Mouse (Mus musculus) CD4-positive, CD25-positive, alpha-beta regulatory T cell, adult 4 months (primary cell): ENCODE measurements around the gene Sema6c. TPM values are rescaled to one million over a fixed set of nuclear protein-coding genes. Genes with fewer than 3 reads are reported as not detected.
"Not testable (repeated sequence)": the region's sequence is repeated elsewhere in the genome, so short reads cannot be mapped to it uniquely, and the experiment has no call there.

ENCODE experiments used
- ATAC-seq: one replicate; pipeline ENCODE4 v1.8.0; 2017
- polyA plus RNA-seq, 2 experiments: library from polyadenylated mRNA; unstranded; fragments of 100-300 nt; shearing (Covaris generic); gene quantifications; one replicate each; pipeline ENCODE4 v1.2.1; 2017

The Sema6c gene
- polyA plus RNA-seq, 2 experiments from 2014 or later, result 0.08 TPM; not detected in 1

DNA sequence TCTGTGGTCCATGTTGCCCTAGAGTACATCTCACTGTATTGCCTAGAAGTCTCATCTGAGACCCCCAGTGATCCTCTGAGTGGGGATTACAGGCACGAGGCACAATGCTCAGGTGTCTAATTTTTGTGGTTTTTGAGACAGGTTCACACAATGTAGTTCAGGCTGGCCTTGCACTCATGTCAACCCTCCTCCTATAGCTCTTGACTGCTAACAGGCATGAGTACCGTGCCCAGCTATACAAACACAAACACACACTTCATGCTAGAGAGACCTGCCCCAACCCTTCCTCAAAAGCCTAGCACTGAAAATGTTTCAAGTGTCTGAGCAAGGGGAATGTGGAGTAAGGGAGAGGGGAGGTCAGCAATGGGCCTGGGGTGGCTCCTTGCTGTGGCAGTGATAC is 25.8 kb downstream of the Sema6c start:
- no peak for ATAC-seq

DNA sequence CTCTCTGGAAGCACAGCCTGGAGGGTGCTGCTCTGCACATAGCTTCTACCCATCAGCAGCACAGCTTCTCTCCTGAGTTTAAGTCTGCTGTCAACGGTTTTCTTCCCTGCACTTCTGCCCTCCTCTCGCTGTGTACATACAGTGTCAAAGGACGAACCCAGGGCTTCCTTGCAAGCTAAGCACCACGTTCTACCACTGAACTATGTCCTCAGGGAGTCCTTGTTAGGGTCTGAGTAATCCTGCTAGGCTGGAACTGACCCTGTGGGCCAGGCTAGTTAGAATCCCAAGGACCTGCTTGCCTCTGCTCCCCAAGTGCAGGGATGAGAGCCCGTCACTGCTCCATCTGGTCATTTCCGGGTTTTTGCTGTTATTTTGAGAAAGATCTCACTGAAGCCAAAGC is 26.6 kb downstream of the Sema6c start:
- no peak for ATAC-seq

DNA sequence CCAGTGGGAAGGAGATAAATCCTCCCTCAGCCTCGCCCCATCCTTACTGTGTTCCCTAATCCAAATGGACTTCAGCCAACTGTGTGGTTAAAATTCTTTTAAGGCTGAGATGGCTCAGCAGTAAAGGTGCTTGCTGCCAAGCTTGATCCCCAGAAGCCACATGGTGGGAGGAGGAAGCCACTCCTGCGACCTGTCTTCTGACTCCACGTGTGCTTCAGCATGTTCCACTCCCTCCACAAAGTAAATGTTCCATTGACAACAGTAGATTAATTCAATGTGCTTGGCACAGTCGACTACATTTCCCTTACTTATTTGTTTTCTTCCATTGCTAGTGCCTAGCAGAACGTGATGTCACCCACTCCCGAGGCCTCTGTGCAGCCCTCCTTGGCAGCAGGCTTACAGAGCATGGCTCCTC is 34.5 kb downstream of the Sema6c start:
- no peak for ATAC-seq

DNA sequence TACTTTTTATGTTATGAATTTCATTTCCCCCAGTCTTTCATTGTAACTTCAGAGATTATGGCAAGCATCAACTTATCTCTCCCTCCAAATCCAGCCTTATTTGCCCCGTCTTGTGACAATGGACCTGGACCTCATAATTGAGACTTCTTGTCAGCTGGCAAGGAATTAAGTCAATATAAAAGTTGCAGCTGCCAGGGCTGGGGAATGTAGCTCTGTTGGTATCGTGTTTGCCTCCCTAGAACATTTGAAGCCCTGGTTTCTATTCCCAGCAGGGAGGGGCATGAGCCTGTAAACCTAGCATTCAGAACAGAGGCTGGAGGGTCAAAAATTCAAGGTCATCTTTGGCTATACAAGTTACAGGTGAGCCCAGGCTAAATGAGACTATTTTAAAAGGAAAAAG is 35.5 kb downstream of the Sema6c start:
- no peak for ATAC-seq

DNA sequence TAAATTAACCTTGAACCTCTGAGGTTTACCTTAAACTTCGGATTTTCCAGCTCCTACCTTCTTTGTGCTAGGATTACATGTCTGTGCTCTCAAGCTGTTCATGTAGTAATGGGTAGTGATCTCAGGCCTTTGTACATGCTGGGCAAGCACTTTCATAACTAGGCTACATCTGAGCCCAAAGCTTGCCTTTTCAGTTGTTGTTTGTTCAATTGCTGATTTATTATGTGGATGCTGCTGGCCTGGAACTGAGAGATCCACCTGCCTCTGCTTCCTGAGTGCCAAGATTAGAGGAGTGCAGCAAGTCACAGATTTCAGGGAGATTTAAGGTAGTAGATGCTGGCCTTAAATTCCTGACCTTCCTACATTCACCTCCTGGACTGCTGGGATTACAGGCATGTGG is 38.8 kb downstream of the Sema6c start:
- no peak for ATAC-seq

DNA sequence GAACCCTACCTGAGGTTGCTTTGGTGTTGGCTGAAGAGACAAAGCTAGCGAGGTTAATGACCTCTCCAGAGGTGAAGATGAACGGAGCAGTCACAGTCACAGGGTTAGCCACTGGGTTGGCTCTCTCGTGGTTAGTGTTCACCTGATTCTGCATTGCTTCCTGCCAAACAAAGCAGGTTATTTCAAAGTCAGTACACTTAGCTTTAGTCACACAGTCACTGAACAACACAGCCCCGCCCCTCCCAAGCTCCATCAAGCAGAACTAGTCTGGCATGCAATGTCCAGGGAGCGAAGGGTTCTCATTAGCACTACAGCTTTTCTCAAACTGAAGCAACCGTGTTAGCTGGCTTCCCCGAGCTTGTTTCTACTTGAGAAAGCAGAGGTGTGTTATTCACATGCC is 39.9 kb downstream of the Sema6c start:
- no peak for ATAC-seq

DNA sequence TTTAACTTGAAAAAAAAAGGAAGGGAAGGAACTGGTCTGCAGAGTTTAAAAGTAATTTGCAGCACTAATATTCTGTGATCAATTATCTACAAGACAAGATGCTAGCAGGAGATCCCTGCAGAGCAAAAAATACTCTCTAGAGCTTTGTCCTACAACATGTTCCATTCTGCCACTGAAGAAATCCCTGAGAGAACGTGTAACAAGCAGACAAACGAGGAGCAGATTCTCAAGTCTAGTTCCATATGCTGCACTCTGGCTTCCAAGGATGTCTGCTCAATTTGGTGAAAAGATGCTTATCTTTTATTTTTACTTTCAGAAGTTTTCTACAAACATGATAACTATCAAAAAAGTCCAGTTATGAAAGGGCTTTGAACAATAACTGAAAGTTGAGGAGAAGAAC is 40.3 kb downstream of the Sema6c start:
- ATAC-seq, result no peak

DNA sequence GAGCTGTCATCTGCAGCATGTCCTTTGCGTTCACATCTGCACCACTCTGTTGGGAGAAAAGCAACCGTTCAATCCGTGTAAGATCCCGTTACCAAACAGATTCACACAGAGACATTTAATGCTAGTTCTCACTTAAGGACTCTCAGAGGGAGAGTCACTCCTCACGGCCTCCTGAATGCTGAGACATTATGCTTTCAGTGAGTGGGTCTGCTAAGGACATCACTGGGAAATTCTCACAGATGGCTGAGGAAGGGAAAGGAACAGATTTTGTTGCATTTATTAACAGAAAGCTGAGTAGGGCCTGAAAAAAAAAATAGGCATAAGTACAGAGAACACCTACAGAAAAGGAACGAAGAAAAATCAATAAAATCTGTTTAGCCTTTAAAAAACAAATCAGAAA is 43.6 kb downstream of the Sema6c start:
- no peak for ATAC-seq

DNA sequence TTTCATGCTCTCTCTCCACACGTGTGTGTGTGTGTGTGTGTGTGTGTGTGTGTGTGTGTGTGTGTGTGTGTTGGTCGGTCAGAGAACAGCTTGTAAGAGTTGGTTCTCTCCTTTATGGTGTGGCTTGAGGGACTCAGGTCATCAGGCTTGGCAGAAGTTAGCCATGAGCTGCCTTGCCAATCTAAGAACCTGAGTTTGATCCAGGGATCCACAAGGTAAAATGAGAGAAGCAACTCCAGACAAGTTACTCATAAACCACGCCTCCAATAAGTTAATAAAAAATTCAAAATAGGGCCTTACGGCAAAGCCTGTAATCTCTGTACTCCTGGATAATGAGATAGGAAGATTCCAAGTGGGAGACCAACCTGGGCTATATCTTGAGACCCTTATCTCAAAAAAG is 48.0 kb downstream of the Sema6c start:
- ATAC-seq, result no peak

DNA sequence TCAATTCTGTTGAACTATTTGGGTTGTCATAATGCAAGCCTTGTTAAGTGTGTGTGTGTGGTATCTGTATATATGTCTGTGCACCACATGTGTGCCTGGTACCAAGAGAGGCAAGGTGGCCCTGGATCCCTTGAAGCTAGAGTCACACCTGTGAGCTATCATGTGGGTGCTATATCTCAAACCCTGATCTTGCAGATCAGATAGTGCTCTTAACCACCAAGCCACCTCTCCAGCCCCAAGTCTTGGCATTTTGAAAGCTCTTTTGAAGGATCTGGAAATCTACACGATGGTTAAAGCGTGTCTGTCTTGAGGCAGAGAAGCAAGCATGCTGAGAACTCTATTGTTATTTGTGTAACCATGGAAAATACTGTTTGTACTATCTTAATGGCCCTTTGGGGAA is 50.3 kb downstream of the Sema6c start:
- peak; percentile 32 for ATAC-seq

DNA sequence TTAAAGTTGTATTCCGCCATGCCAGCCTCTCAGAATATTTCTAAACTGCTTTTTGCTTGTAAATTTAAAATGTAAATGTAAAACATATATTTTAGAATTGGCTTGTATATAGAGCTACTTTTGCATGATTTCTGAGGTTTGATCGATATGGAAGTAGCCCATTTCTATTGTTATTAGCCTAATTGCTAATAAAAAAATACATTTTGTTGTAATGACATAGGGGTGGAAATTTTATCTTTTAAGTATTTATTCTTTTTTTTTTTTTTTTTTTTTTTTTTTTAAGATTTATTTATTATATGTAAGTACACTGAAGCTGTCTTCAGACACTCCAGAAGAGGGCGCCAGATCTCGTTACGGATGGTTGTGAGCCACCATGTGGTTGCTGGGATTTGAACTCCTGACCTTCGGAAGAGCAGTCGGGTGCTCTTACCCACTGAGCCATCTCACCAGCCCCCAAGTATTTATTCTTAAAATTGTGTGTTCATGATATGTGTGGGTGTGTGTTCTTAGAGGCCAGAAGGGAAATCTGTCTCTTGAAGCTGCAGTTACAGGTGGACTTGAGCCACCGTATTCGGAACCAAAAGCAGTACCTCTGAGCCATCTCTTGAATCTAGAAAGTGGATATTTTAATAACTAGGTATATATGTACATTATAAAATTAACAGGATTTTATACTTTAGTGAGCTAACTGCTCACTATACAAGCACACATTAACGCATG is 52.8 kb downstream of the Sema6c start:
- ATAC-seq, result not testable (repeated sequence)

DNA sequence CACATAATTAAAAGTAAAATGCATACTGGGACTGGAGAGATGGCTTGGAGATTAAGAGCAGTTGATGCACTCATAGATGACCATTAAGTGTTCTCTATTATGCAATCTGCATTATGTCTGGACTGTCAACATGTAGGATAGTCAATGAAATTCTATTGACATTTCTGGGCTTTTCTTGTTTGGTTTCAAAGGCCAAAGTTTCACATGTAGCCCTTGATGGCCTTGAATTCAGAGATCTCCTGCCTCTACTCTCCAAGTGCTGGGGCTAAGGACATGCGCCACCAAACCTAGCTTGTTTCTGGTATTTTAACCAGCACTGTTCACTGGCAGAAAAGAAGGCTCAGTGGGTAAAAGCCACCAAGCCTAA is 53.3 kb downstream of the Sema6c start:
- ATAC-seq, result no peak

DNA sequence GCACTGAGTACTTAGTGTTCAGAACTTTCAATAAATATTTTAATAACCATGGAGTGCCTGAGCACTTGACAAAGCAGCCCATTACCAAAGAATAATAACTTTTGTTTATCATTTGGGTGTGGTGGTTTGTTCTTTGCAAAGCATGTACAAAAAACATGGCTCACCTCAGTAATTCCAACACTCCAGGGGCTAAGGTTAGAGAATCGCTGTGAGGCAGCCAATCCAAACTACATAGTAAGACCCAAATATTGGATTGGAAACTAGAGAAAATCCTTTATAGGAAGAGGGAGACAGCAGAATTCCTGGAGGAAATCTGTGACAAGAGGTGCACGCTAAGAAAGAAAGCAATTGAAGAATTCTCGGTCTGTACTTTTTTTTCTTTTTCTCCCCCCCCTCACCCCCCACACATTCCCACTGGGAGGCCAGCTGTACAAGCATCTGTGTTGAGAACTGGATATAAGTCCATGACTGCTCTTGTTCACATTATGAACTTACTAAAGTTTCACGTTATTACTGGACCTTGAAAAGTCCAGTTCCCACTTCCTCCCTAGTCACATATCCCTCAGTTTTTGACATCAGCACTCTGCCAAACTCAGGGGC is 56.5 kb downstream of the Sema6c start:
- ATAC-seq, result peak; percentile 4

DNA sequence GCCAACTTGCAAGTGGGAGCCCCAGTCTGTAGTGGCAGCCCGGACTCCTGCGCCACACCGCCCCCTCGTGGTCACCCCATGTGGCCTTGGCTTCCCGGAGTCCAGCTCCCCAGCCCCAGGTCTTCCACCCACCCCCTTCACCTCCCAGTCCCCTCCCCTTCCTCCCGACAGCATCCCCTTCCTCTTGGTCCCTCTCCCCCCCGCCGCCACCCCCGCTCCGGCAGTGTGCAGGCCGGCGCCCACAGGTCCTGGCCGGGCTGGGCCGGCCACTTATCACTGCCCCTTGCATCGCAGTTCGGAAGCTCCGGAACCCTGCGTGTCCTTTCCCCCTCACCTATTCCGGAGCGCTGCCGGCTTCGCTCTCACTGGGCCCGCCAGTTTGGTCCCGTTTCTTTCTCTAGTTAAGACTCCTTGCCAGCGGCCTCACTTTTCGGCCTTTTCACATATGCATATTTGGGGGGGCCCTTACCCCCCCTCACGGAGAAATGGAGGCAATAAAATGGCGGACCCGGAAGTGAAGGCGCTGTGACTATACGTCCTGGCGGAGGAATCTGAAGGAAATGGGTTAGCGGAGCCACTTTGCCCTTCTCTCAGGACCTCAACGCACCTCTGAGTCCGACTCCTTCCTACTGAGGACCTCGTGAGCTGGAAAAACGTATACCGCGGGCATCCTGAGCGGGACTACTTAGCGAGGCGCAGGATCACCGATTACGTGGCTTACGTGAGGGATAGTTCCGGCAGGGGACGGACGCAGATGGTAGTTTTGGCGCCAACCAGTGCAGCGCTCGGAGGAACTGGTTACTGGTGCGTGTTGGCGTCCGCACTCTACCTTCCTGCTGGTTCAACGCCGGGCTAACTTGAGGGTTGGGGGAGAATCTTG is 57.2 kb downstream of the Sema6c start, which contains the start of gene Gabpb2:
Gene Gabpb2, minus strand, starts transcription at position 662 of the 880 bp plus-strand sequence.
- ATAC-seq, result peak; percentile 88

DNA sequence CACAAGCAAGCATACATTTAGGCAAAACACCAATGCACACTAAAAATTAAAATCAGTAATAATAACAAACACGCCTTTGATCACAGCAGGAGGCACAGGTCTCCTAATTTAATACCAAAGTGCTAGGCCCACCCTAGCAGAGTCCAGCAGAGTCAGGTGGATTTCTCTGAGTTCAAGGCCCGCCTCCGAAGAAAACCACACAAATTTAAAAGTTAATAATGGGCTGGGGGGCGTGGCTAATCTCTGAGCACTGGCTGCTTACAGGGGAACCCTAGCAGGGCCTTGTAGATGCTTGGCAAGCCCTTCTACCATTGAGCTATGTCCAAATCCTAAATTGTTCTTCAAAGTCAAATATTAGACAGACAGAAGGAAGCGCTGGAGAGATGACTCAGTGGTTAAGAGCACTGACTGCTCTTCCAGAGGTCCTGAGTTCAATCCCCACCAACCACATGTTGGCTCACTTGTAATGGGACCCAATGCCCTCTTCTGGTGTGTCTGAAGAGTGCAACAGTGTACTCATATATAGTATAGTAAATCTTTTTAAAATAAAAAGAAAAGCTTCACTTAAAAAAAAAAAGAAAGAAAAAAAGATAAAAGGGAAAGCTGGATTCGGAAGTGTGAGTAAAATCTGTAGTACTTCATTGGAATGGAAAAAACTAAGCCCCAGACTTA is 58.3 kb downstream of the Sema6c start:
- ATAC-seq, result no peak

DNA sequence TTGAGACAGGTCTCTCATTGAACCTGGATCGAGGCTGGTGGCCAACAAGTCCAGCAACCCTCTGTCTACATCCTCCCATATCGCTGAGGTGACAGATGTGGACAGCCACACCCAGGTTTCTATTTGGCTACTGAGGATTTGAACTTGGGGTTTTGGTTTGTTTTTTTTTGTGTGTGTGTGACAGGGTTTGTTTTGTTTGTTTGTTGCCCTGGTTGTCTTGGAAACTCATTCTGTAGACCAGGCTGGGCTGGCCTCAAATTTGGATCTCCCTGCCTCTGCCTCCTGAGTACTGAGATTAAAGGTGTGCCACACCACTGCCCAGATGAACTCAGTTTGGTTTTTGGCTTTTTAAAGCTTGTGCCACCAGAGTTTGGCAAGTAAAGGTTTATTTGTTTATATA is 62.8 kb downstream of the Sema6c start:
- ATAC-seq, result peak; percentile 4

Other genes starting within 250 kb of the Sema6c start
- 1 to 10 TPM; 4.6 to 5.2 TPM for gene Selenbp1, start 227.4 kb upstream of the Sema6c start, polyA plus RNA-seq
- 10 to 100 TPM in 1 of 2 experiments, 1 to 10 TPM in 1; 9.4 to 10.9 TPM for gene Rfx5, start 206.4 kb upstream of the Sema6c start, polyA plus RNA-seq
- 10 to 100 TPM in 1 of 2 experiments, 1 to 10 TPM in 1; 9.4 to 17.1 TPM for gene Pi4kb, start 185.7 kb upstream of the Sema6c start, polyA plus RNA-seq
- gene Zfp687, start 145.0 kb upstream of the Sema6c start, polyA plus RNA-seq, result 10 to 100 TPM; 10.9 to 24.0 TPM
- 100 to 1,000 TPM; 171 to 277 TPM for gene Psmd4, start 117.8 kb upstream of the Sema6c start, polyA plus RNA-seq
- gene Pip5k1a, start 53.5 kb upstream of the Sema6c start, polyA plus RNA-seq, result 10 to 100 TPM; 13.4 to 14.3 TPM
- 10 to 100 TPM; 64.3 to 69.5 TPM for gene Vps72, start 49.4 kb upstream of the Sema6c start, polyA plus RNA-seq
- 1 to 10 TPM; 2.5 TPM for gene Tmod4, start 36.0 kb upstream of the Sema6c start, polyA plus RNA-seq
- gene Scnm1, start 26.4 kb upstream of the Sema6c start, polyA plus RNA-seq, result 100 to 1,000 TPM; 110 TPM
- gene Lysmd1, start 26.4 kb upstream of the Sema6c start, polyA plus RNA-seq, result 10 to 100 TPM; 25.4 to 43.9 TPM
- gene Tnfaip8l2, start 18.1 kb upstream of the Sema6c start, polyA plus RNA-seq, result 100 to 1,000 TPM; 238 to 312 TPM
- gene Gabpb2, start 57.5 kb downstream of the Sema6c start, polyA plus RNA-seq, result 10 to 100 TPM; 31.0 to 37.1 TPM
- gene Cdc42se1, start 68.3 kb downstream of the Sema6c start, polyA plus RNA-seq, result 100 to 1,000 TPM; 218 to 256 TPM
- 10 to 100 TPM; 19.0 to 24.1 TPM for gene Mllt11, start 71.7 kb downstream of the Sema6c start, polyA plus RNA-seq
- 1 to 10 TPM in 1 of 2 experiments, under 1 TPM in 1; 0.65 to 1.1 TPM for gene Gm128, start 81.1 kb downstream of the Sema6c start, polyA plus RNA-seq
- gene Bnipl, start 90.7 kb downstream of the Sema6c start, polyA plus RNA-seq, result not detected
- gene Mindy1, start 120.9 kb downstream of the Sema6c start, polyA plus RNA-seq, result 10 to 100 TPM; 22.1 to 25.3 TPM
- 10 to 100 TPM in 1 of 2 experiments, 1 to 10 TPM in 1; 6.3 to 10.1 TPM for gene Prune1, start 121.6 kb downstream of the Sema6c start, polyA plus RNA-seq
- gene Anxa9, start 146.7 kb downstream of the Sema6c start, polyA plus RNA-seq, result 1 to 10 TPM in 1 of 2 experiments, under 1 TPM in 1; 0.42 to 1.1 TPM
- 100 to 1,000 TPM; 168 to 244 TPM for gene Cers2, start 154.3 kb downstream of the Sema6c start, polyA plus RNA-seq
- 10 to 100 TPM; 20.2 to 26.6 TPM for gene Setdb1, start 196.7 kb downstream of the Sema6c start, polyA plus RNA-seq
- gene 4930558C23Rik, start 242.4 kb downstream of the Sema6c start, polyA plus RNA-seq, result not detected